Mouse (Mus musculus): Measurements from ENCODE around the gene Atp6v0a4. TPM values are rescaled to one million over a fixed set of nuclear protein-coding genes. Genes with fewer than 3 reads are reported as not detected.

The Atp6v0a4 gene
- polyA plus RNA-seq, 1 experiment: 0.01 TPM

- TF ChIP-seq POLR2AphosphoS2 (IDR thresholded peaks at IDR 0.05; ENCODE audit: insufficient read length, low read depth) (no peak), REST (IDR thresholded peaks at IDR 0.05; ENCODE audit: insufficient read depth, insufficient read length) (no peak), USF1 (IDR thresholded peaks at IDR 0.05; ENCODE audit: low read depth) (no peak), TCF3 (IDR thresholded peaks at IDR 0.05; ENCODE audit: insufficient read length, low read depth) (no peak), MYOG (IDR thresholded peaks at IDR 0.05; ENCODE audit: control insufficient read depth in 1 of 3, insufficient read depth in 1 of 3, insufficient read length in 2 of 3, low read depth in 2 of 3) (no peak), E2F4 (IDR thresholded peaks at IDR 0.05; ENCODE audit: insufficient read depth) (no peak), MYOD1 (IDR thresholded peaks at IDR 0.05; ENCODE audit: control insufficient read depth in 1 of 3, insufficient read length in 2 of 3, low read depth in 2 of 3) (no peak), POLR2A (IDR thresholded peaks at IDR 0.05; ENCODE audit: insufficient read length, low read depth) (no peak), CEBPB (IDR thresholded peaks at IDR 0.05; ENCODE audit: insufficient read depth, poor library complexity, severe bottlenecking) (no peak), TCF12 (IDR thresholded peaks at IDR 0.05; ENCODE audit: insufficient read depth, poor library complexity, severe bottlenecking) (no peak), SRF (IDR thresholded peaks at IDR 0.05; ENCODE audit: control insufficient read depth, insufficient read length, low read depth) (no peak), MAX (IDR thresholded peaks at IDR 0.05; ENCODE audit: low read depth) (no peak)
- no peaks in the 10 kb centered on the region for H3K36me3 ChIP-seq (ENCODE audit: control insufficient read depth, insufficient read depth)
- no peaks in the 10 kb centered on the region for H3K27me3 ChIP-seq (ENCODE audit: control insufficient read depth, insufficient read depth, insufficient read length)
- H3K79me2 ChIP-seq (ENCODE audit: control insufficient read depth, insufficient read depth): no peaks in the 10 kb centered on the region
- no peak overlapping the region for H3K4me3 ChIP-seq
- no peak overlapping the region for H3K4me2 ChIP-seq (ENCODE audit: low read depth)
- no peak overlapping the region for H3ac ChIP-seq (ENCODE audit: control insufficient read depth, insufficient read length)
These were observed 2.5 kb downstream of the Atp6v0a4 start for GRCm38 (mm10) chr6:38121843-38122242.

- H3K4me3 ChIP-seq: no peak overlapping the region
- no peaks in the 10 kb centered on the region for H3K27me3 ChIP-seq (ENCODE audit: control insufficient read depth, insufficient read depth, insufficient read length)
- TF ChIP-seq MYOD1 (IDR thresholded peaks at IDR 0.05; ENCODE audit: control insufficient read depth in 1 of 3, insufficient read length in 2 of 3, low read depth in 2 of 3): no peak
- TF ChIP-seq POLR2A (IDR thresholded peaks at IDR 0.05; ENCODE audit: insufficient read length, low read depth): no peak
- TF ChIP-seq TCF12 (IDR thresholded peaks at IDR 0.05; ENCODE audit: insufficient read depth, poor library complexity, severe bottlenecking): no peak
- TF ChIP-seq E2F4 (IDR thresholded peaks at IDR 0.05; ENCODE audit: insufficient read depth): no peak
- TF ChIP-seq REST (IDR thresholded peaks at IDR 0.05; ENCODE audit: insufficient read depth, insufficient read length): no peak
- TF ChIP-seq POLR2AphosphoS2 (IDR thresholded peaks at IDR 0.05; ENCODE audit: insufficient read length, low read depth): no peak
- TF ChIP-seq CEBPB (IDR thresholded peaks at IDR 0.05; ENCODE audit: insufficient read depth, poor library complexity, severe bottlenecking): no peak
- no peak for TF ChIP-seq MAX (IDR thresholded peaks at IDR 0.05; ENCODE audit: low read depth)
- TF ChIP-seq TCF3 (IDR thresholded peaks at IDR 0.05; ENCODE audit: insufficient read length, low read depth): no peak
- TF ChIP-seq SRF (IDR thresholded peaks at IDR 0.05; ENCODE audit: control insufficient read depth, insufficient read length, low read depth): no peak
- no peak for TF ChIP-seq MYOG (IDR thresholded peaks at IDR 0.05; ENCODE audit: control insufficient read depth in 1 of 3, insufficient read depth in 1 of 3, insufficient read length in 2 of 3, low read depth in 2 of 3)
- TF ChIP-seq USF1 (IDR thresholded peaks at IDR 0.05; ENCODE audit: low read depth): no peak
- no peaks in the 10 kb centered on the region for H3K79me2 ChIP-seq (ENCODE audit: control insufficient read depth, insufficient read depth)
- no peaks in the 10 kb centered on the region for H3K36me3 ChIP-seq (ENCODE audit: control insufficient read depth, insufficient read depth)
- no peak overlapping the region for H3ac ChIP-seq (ENCODE audit: control insufficient read depth, insufficient read length)
- H3K4me2 ChIP-seq (ENCODE audit: low read depth): no peak overlapping the region
These were observed 3.6 kb downstream of the Atp6v0a4 start for GRCm38 (mm10) chr6:38120681-38121371.

GRCm38 (mm10) chr6:38118341-38118740, 6.0 kb downstream of the Atp6v0a4 start:
- H3K79me2 ChIP-seq (ENCODE audit: control insufficient read depth, insufficient read depth): no peaks in the 10 kb centered on the region
- H3K27me3 ChIP-seq (ENCODE audit: control insufficient read depth, insufficient read depth, insufficient read length): no peaks in the 10 kb centered on the region
- no peaks in the 10 kb centered on the region for H3K36me3 ChIP-seq (ENCODE audit: control insufficient read depth, insufficient read depth)
- H3ac ChIP-seq (ENCODE audit: control insufficient read depth, insufficient read length): no peak overlapping the region
- TF ChIP-seq E2F4 (IDR thresholded peaks at IDR 0.05; ENCODE audit: insufficient read depth): no peak
- TF ChIP-seq SRF (IDR thresholded peaks at IDR 0.05; ENCODE audit: control insufficient read depth, insufficient read length, low read depth): no peak
- no peak for TF ChIP-seq MYOG (IDR thresholded peaks at IDR 0.05; ENCODE audit: control insufficient read depth in 1 of 3, insufficient read depth in 1 of 3, insufficient read length in 2 of 3, low read depth in 2 of 3)
- TF ChIP-seq MYOD1 (IDR thresholded peaks at IDR 0.05; ENCODE audit: control insufficient read depth in 1 of 3, insufficient read length in 2 of 3, low read depth in 2 of 3): no peak
- TF ChIP-seq POLR2A (IDR thresholded peaks at IDR 0.05; ENCODE audit: insufficient read length, low read depth): no peak
- no peak for TF ChIP-seq POLR2AphosphoS2 (IDR thresholded peaks at IDR 0.05; ENCODE audit: insufficient read length, low read depth)
- no peak for TF ChIP-seq TCF3 (IDR thresholded peaks at IDR 0.05; ENCODE audit: insufficient read length, low read depth)
- TF ChIP-seq REST (IDR thresholded peaks at IDR 0.05; ENCODE audit: insufficient read depth, insufficient read length): no peak
- TF ChIP-seq CEBPB (IDR thresholded peaks at IDR 0.05; ENCODE audit: insufficient read depth, poor library complexity, severe bottlenecking): no peak
- TF ChIP-seq TCF12 (IDR thresholded peaks at IDR 0.05; ENCODE audit: insufficient read depth, poor library complexity, severe bottlenecking): no peak
- no peak for TF ChIP-seq MAX (IDR thresholded peaks at IDR 0.05; ENCODE audit: low read depth)
- TF ChIP-seq USF1 (IDR thresholded peaks at IDR 0.05; ENCODE audit: low read depth): no peak
- H3K4me3 ChIP-seq: no peak overlapping the region
- no peak overlapping the region for H3K4me2 ChIP-seq (ENCODE audit: low read depth)

GRCm38 (mm10) chr6:38116107-38116770, 8.1 kb downstream of the Atp6v0a4 start:
- no peak for TF ChIP-seq SRF (IDR thresholded peaks at IDR 0.05; ENCODE audit: control insufficient read depth, insufficient read length, low read depth)
- TF ChIP-seq E2F4 (IDR thresholded peaks at IDR 0.05; ENCODE audit: insufficient read depth): no peak
- no peak for TF ChIP-seq POLR2A (IDR thresholded peaks at IDR 0.05; ENCODE audit: insufficient read length, low read depth)
- no peak for TF ChIP-seq MYOG (IDR thresholded peaks at IDR 0.05; ENCODE audit: control insufficient read depth in 1 of 3, insufficient read depth in 1 of 3, insufficient read length in 2 of 3, low read depth in 2 of 3)
- no peak for TF ChIP-seq TCF12 (IDR thresholded peaks at IDR 0.05; ENCODE audit: insufficient read depth, poor library complexity, severe bottlenecking)
- TF ChIP-seq TCF3 (IDR thresholded peaks at IDR 0.05; ENCODE audit: insufficient read length, low read depth): no peak
- no peak for TF ChIP-seq POLR2AphosphoS2 (IDR thresholded peaks at IDR 0.05; ENCODE audit: insufficient read length, low read depth)
- Histone ChIP-seq H3K4me2 (ENCODE audit: low read depth) (no peak overlapping the region), H3K27me3 (ENCODE audit: control insufficient read depth, insufficient read depth, insufficient read length) (no peaks in the 10 kb centered on the region), H3K79me2 (ENCODE audit: control insufficient read depth, insufficient read depth) (no peaks in the 10 kb centered on the region), H3K4me3 (no peak overlapping the region), H3K36me3 (ENCODE audit: control insufficient read depth, insufficient read depth) (no peaks in the 10 kb centered on the region), H3ac (ENCODE audit: control insufficient read depth, insufficient read length) (no peak overlapping the region)
